Mouse (Mus musculus) embryonic facial prominence, embryonic 15.5 days (tissue): Measurements from ENCODE around the gene Slc3a1. TPM values are rescaled to one million over a fixed set of nuclear protein-coding genes. Genes with fewer than 3 reads are reported as not detected.

Experiments used
- ATAC-seq: fragments of 200-750 bp; cut with Nextera tagmentation; 2 replicates; pipeline ENCODE4 v1.8.0; 2017; ENCODE audit warnings: low read depth, moderate TSS enrichment; ENCODE audit not compliant: insufficient number of reproducible peaks, low FRiP score, low TSS enrichment
- H3K27ac ChIP-seq: fragments of 300-500 bp; sonication (generic); replicated peaks from 2 replicates; pipeline ENCODE4 v1.5.1; 2015; ENCODE audit warnings: mild to moderate bottlenecking, inconsistent platforms
- H3K27me3 ChIP-seq: fragments of 300-500 bp; sonication (generic); 2 replicates; pipeline ENCODE4 v1.6.1; 2015; ENCODE audit warnings: inconsistent platforms
- H3K36me3 ChIP-seq: fragments of 300-500 bp; sonication (generic); 2 replicates; pipeline ENCODE4 v1.6.1; 2015; ENCODE audit warnings: mild to moderate bottlenecking, inconsistent platforms
- H3K4me1 ChIP-seq: fragments of 300-500 bp; sonication (generic); 2 replicates; pipeline ENCODE4 v1.6.1; 2015; ENCODE audit warnings: inconsistent platforms
- H3K4me2 ChIP-seq: fragments of 300-500 bp; sonication (generic); replicated peaks from 2 replicates; pipeline ENCODE4 v1.6.1; 2015; ENCODE audit warnings: mild to moderate bottlenecking, inconsistent platforms
- H3K4me3 ChIP-seq: fragments of 300-500 bp; sonication (generic); replicated peaks from 2 replicates; pipeline ENCODE4 v1.5.1; 2015; ENCODE audit warnings: mild to moderate bottlenecking, inconsistent platforms
- H3K9ac ChIP-seq: fragments of 300-500 bp; sonication (generic); 2 replicates; pipeline ENCODE4 v1.6.1; 2015; ENCODE audit warnings: inconsistent platforms
- H3K9me3 ChIP-seq: fragments of 300-500 bp; sonication (generic); replicated peaks from 2 replicates; pipeline ENCODE4 v1.6.1; 2016; ENCODE audit warnings: inconsistent platforms
- WGBS: fragments of 180-500 bp; shearing (Covaris S2); methylation state at CpG from one replicate; pipeline ENCODE4 v1.1.7; 2015; 5-methylcytosine and 5-hydroxymethylcytosine counted together
- polyA plus RNA-seq: library from polyadenylated mRNA; unstranded; fragments of >200 nt; fragmentation: Nextera tagmentation; extraction: Ambion mirVana; gene quantifications from 2 replicates; pipeline ENCODE4 v1.2.1, GENCODE M21; 2015

Slc3a1 gene
- 0.16 and 0.21 TPM in 2 replicates for polyA plus RNA-seq

- no peak for ATAC-seq
- Histone ChIP-seq H3K9me3 (no peaks in the 10 kb centered on the region), H3K9ac (no peak within 1 kb of the TSS), H3K4me2 (no peak within 1 kb of the TSS), H3K36me3 (no peaks in the 10 kb centered on the region), H3K4me1 (peaks cover 3% of the 10 kb centered on the region; the same call in 1 of the 2 replicates), H3K27ac (no peak within 1 kb of the TSS), H3K27me3 (no peaks in the 10 kb centered on the region), H3K4me3 (no peak within 1 kb of the TSS)
- 91% methylated on average over 20 of the region's 20 CpGs for WGBS
Measured at GRCm38 (mm10) chr17:85028093-85028739, at the start of gene Slc3a1. Gene Slc3a1 (plus strand): TSS chr17:85028376.

GRCm38 (mm10) chr17:84981721-84982120, 46.5 kb upstream of the Slc3a1 start:
- no peaks in the 10 kb centered on the region for H3K27me3 ChIP-seq
- H3K4me3 ChIP-seq, result no peak overlapping the region
- 96% methylated on average over 1 of the region's 1 CpGs for WGBS
- peaks cover 10% of the 10 kb centered on the region for H3K4me1 ChIP-seq
- ATAC-seq, result no peak
- H3K36me3 ChIP-seq, result no peaks in the 10 kb centered on the region
- no peak overlapping the region for H3K9ac ChIP-seq
- no peaks in the 10 kb centered on the region for H3K9me3 ChIP-seq
- H3K4me2 ChIP-seq, result no peak overlapping the region
- no peak overlapping the region for H3K27ac ChIP-seq

- H3K27me3 ChIP-seq, result no peaks in the 10 kb centered on the region
- peaks cover 10% of the 10 kb centered on the region for H3K4me1 ChIP-seq
- ATAC-seq, result no peak
- no peak overlapping the region for H3K27ac ChIP-seq
- H3K4me2 ChIP-seq, result no peak overlapping the region
- WGBS, result 84% methylated on average over 2 of the region's 2 CpGs
- H3K9ac ChIP-seq, result no peak overlapping the region
- H3K36me3 ChIP-seq, result no peaks in the 10 kb centered on the region
- H3K4me3 ChIP-seq, result no peak overlapping the region
- no peaks in the 10 kb centered on the region for H3K9me3 ChIP-seq
Measured at GRCm38 (mm10) chr17:84982735-84983134, 45.4 kb upstream of the Slc3a1 start.

GRCm38 (mm10) chr17:84986368-84986767, 41.8 kb upstream of the Slc3a1 start:
- Histone ChIP-seq H3K9me3 (no peaks in the 10 kb centered on the region), H3K27ac (no peak overlapping the region), H3K36me3 (no peaks in the 10 kb centered on the region), H3K27me3 (no peaks in the 10 kb centered on the region), H3K9ac (no peak overlapping the region), H3K4me1 (peaks cover 10% of the 10 kb centered on the region), H3K4me3 (no peak overlapping the region), H3K4me2 (no peak overlapping the region)
- ATAC-seq, result no peak
- WGBS, result 34% methylated on average over 5 of the region's 5 CpGs

- H3K4me3 ChIP-seq, result no peak overlapping the region
- H3K9ac ChIP-seq, result no peak overlapping the region
- H3K9me3 ChIP-seq, result no peaks in the 10 kb centered on the region
- no peak for ATAC-seq
- H3K4me1 ChIP-seq, result peaks cover 8% of the 10 kb centered on the region
- H3K36me3 ChIP-seq, result no peaks in the 10 kb centered on the region
- no peak overlapping the region for H3K4me2 ChIP-seq
- WGBS, result 79% methylated on average over 3 of the region's 3 CpGs
- no peak overlapping the region for H3K27ac ChIP-seq
- no peaks in the 10 kb centered on the region for H3K27me3 ChIP-seq
Measured at GRCm38 (mm10) chr17:84987834-84988410, 40.3 kb upstream of the Slc3a1 start.

- no peak overlapping the region for H3K27ac ChIP-seq
- H3K4me1 ChIP-seq, result peaks cover 3% of the 10 kb centered on the region; the same call in 1 of the 2 replicates
- 0 out of 2 replicates have a peak, but pooled peaks cover 4% of the 10 kb centered on the region for H3K36me3 ChIP-seq
- H3K9me3 ChIP-seq, result no peaks in the 10 kb centered on the region
- ATAC-seq, result no peak
- H3K9ac ChIP-seq, result no peak overlapping the region
- H3K4me2 ChIP-seq, result no peak overlapping the region
- H3K27me3 ChIP-seq, result no peaks in the 10 kb centered on the region
- no peak overlapping the region for H3K4me3 ChIP-seq
Measured at GRCm38 (mm10) chr17:84988514-84988913, 39.7 kb upstream of the Slc3a1 start.

- Histone ChIP-seq H3K9ac (no peak overlapping the region), H3K9me3 (no peaks in the 10 kb centered on the region), H3K4me3 (no peak overlapping the region), H3K4me2 (no peak overlapping the region), H3K27me3 (no peaks in the 10 kb centered on the region), H3K27ac (no peak overlapping the region), H3K4me1 (no peaks in the 10 kb centered on the region), H3K36me3 (peaks cover 9% of the 10 kb centered on the region; the same call in 1 of the 2 replicates)
- ATAC-seq, result no peak
- WGBS, result 82% methylated on average over 6 of the region's 6 CpGs
Measured at GRCm38 (mm10) chr17:84995844-84996243, 32.3 kb upstream of the Slc3a1 start.

- Histone ChIP-seq H3K4me2 (no peak overlapping the region), H3K9ac (no peak overlapping the region), H3K4me3 (no peak overlapping the region), H3K4me1 (no peaks in the 10 kb centered on the region), H3K27ac (no peak overlapping the region), H3K27me3 (no peaks in the 10 kb centered on the region), H3K36me3 (peaks cover 9% of the 10 kb centered on the region; the same call in 1 of the 2 replicates), H3K9me3 (no peaks in the 10 kb centered on the region)
- WGBS, result 85% methylated on average over 1 of the region's 1 CpGs
- no peak for ATAC-seq
Measured at GRCm38 (mm10) chr17:84997639-84998038, 30.5 kb upstream of the Slc3a1 start.

GRCm38 (mm10) chr17:84999636-85000035, 28.5 kb upstream of the Slc3a1 start:
- ATAC-seq, result no peak
- no peak overlapping the region for H3K4me2 ChIP-seq
- H3K27me3 ChIP-seq, result no peaks in the 10 kb centered on the region
- 75% methylated on average over 10 of the region's 10 CpGs for WGBS
- no peaks in the 10 kb centered on the region for H3K4me1 ChIP-seq
- peaks cover 4% of the 10 kb centered on the region; the same call in 1 of the 2 replicates for H3K36me3 ChIP-seq
- H3K9ac ChIP-seq, result no peak overlapping the region
- H3K4me3 ChIP-seq, result no peak overlapping the region
- H3K27ac ChIP-seq, result no peak overlapping the region
- no peaks in the 10 kb centered on the region for H3K9me3 ChIP-seq

- Histone ChIP-seq H3K4me3 (no peak overlapping the region), H3K36me3 (no peaks in the 10 kb centered on the region), H3K4me2 (no peak overlapping the region), H3K27ac (no peak overlapping the region), H3K4me1 (no peaks in the 10 kb centered on the region), H3K27me3 (no peaks in the 10 kb centered on the region), H3K9ac (no peak overlapping the region), H3K9me3 (no peaks in the 10 kb centered on the region)
- no peak for ATAC-seq
- 83% methylated on average over 6 of the region's 6 CpGs for WGBS
Measured at GRCm38 (mm10) chr17:85013485-85013884, 14.7 kb upstream of the Slc3a1 start.

- ATAC-seq, result no peak
- Histone ChIP-seq H3K9me3 (no peaks in the 10 kb centered on the region), H3K4me1 (no peaks in the 10 kb centered on the region), H3K27me3 (no peaks in the 10 kb centered on the region), H3K9ac (no peak overlapping the region), H3K4me2 (no peak overlapping the region), H3K4me3 (no peak overlapping the region), H3K27ac (no peak overlapping the region), H3K36me3 (no peaks in the 10 kb centered on the region)
- WGBS, result 63% methylated on average over 3 of the region's 3 CpGs
Measured at GRCm38 (mm10) chr17:85014632-85015031, 13.5 kb upstream of the Slc3a1 start.

GRCm38 (mm10) chr17:85018344-85018743, 9.8 kb upstream of the Slc3a1 start:
- WGBS, result 79% methylated on average over 3 of the region's 3 CpGs
- peaks cover 2% of the 10 kb centered on the region; the same call in 1 of the 2 replicates for H3K4me1 ChIP-seq
- H3K9ac ChIP-seq, result no peak overlapping the region
- H3K4me3 ChIP-seq, result no peak overlapping the region
- ATAC-seq, result no peak
- H3K27me3 ChIP-seq, result no peaks in the 10 kb centered on the region
- no peak overlapping the region for H3K4me2 ChIP-seq
- no peaks in the 10 kb centered on the region for H3K9me3 ChIP-seq
- H3K36me3 ChIP-seq, result no peaks in the 10 kb centered on the region
- H3K27ac ChIP-seq, result no peak overlapping the region
